Mouse (Mus musculus) midbrain, embryonic 10.5 days (tissue): Measurements from ENCODE around the gene Sh3kbp1. TPM values are rescaled to one million over a fixed set of nuclear protein-coding genes. Genes with fewer than 3 reads are reported as not detected.

Source experiments
- DNase-seq: peaks from one replicate; pipeline ENCODE4 v3.0.0-alpha.2; 2017; ENCODE audit warnings: low spot score
- H3K27ac ChIP-seq: fragments of 300-500 bp; sonication (generic); replicated peaks from 2 replicates; pipeline ENCODE4 v1.5.1; 2016; ENCODE audit warnings: mild to moderate bottlenecking
- H3K27me3 ChIP-seq: fragments of 300-500 bp; sonication (generic); 2 replicates; pipeline ENCODE4 v1.6.1; 2016; ENCODE audit warnings: low read depth, mild to moderate bottlenecking; ENCODE audit not compliant: poor library complexity, severe bottlenecking
- H3K36me3 ChIP-seq: fragments of 300-500 bp; sonication (generic); 2 replicates; pipeline ENCODE4 v1.6.1; 2016; ENCODE audit warnings: mild to moderate bottlenecking, moderate library complexity
- H3K4me1 ChIP-seq: fragments of 300-500 bp; sonication (generic); 2 replicates; pipeline ENCODE4 v1.6.1; 2016
- H3K4me3 ChIP-seq: fragments of 300-500 bp; sonication (generic); 2 replicates; pipeline ENCODE4 v1.5.1; 2016; ENCODE audit warnings: mild to moderate bottlenecking, moderate library complexity
- H3K9me3 ChIP-seq: fragments of 300-500 bp; sonication (generic); replicated peaks from 2 replicates; pipeline ENCODE4 v1.6.1; 2016; ENCODE audit warnings: mild to moderate bottlenecking
- WGBS: fragments of 180-500 bp; shearing (Covaris S2); methylation state at CpG from one replicate; pipeline ENCODE4 v1.1.7; 2016; 5-methylcytosine and 5-hydroxymethylcytosine counted together
- polyA plus RNA-seq: library from polyadenylated mRNA; unstranded; fragments of >200 nt; fragmentation: Nextera tagmentation; extraction: Ambion mirVana; gene quantifications from 2 replicates; pipeline ENCODE4 v1.2.1, GENCODE M21; 2016

Sh3kbp1 gene
- polyA plus RNA-seq, 1 experiment from 2014 or later = 21.1 TPM

GRCm38 (mm10) chrX:159831176-159831575, 204.1 kb downstream of the Sh3kbp1 start:
- peaks cover 6% of the 10 kb centered on the region for H3K4me1 ChIP-seq
- WGBS = 74% methylated on average over 2 of the region's 2 CpGs
- no peak for DNase-seq
- H3K4me3 ChIP-seq = no peak overlapping the region
- peaks cover 97% of the 10 kb centered on the region for H3K27me3 ChIP-seq
- no peak overlapping the region for H3K27ac ChIP-seq
- no peaks in the 10 kb centered on the region for H3K9me3 ChIP-seq
- H3K36me3 ChIP-seq = no peaks in the 10 kb centered on the region

GRCm38 (mm10) chrX:159835239-159835638, 208.2 kb downstream of the Sh3kbp1 start:
- Histone ChIP-seq H3K9me3 (no peaks in the 10 kb centered on the region), H3K4me3 (no peak overlapping the region), H3K4me1 (no peaks in the 10 kb centered on the region), H3K36me3 (no peaks in the 10 kb centered on the region), H3K27me3 (peaks cover 96% of the 10 kb centered on the region), H3K27ac (no peak overlapping the region)
- DNase-seq = no peak
- 89% methylated on average over 4 of the region's 4 CpGs for WGBS

- H3K27me3 ChIP-seq = peaks cover 96% of the 10 kb centered on the region
- H3K27ac ChIP-seq = no peak overlapping the region
- H3K9me3 ChIP-seq = no peaks in the 10 kb centered on the region
- DNase-seq = no peak
- H3K4me3 ChIP-seq = no peak overlapping the region
- WGBS = 75% methylated on average over 1 of the region's 1 CpGs
- H3K4me1 ChIP-seq = no peaks in the 10 kb centered on the region
- H3K36me3 ChIP-seq = no peaks in the 10 kb centered on the region
These were observed 210.3 kb downstream of the Sh3kbp1 start for GRCm38 (mm10) chrX:159837379-159837778.

- no peak overlapping the region for H3K4me3 ChIP-seq
- H3K9me3 ChIP-seq = no peaks in the 10 kb centered on the region
- H3K36me3 ChIP-seq = no peaks in the 10 kb centered on the region
- no peak for DNase-seq
- 94% methylated on average over 2 of the region's 2 CpGs for WGBS
- no peaks in the 10 kb centered on the region for H3K4me1 ChIP-seq
- H3K27me3 ChIP-seq = peaks cover 98% of the 10 kb centered on the region
- H3K27ac ChIP-seq = no peak overlapping the region
These were observed 212.7 kb downstream of the Sh3kbp1 start for GRCm38 (mm10) chrX:159839786-159840185.

GRCm38 (mm10) chrX:159840225-159840624, 213.2 kb downstream of the Sh3kbp1 start:
- no peaks in the 10 kb centered on the region for H3K36me3 ChIP-seq
- no peaks in the 10 kb centered on the region for H3K9me3 ChIP-seq
- H3K27ac ChIP-seq = no peak overlapping the region
- 68% methylated on average over 7 of the region's 7 CpGs for WGBS
- peaks cover 98% of the 10 kb centered on the region for H3K27me3 ChIP-seq
- no peaks in the 10 kb centered on the region for H3K4me1 ChIP-seq
- no peak for DNase-seq
- no peak overlapping the region for H3K4me3 ChIP-seq

GRCm38 (mm10) chrX:159850722-159851121, 223.7 kb downstream of the Sh3kbp1 start:
- no peaks in the 10 kb centered on the region for H3K4me1 ChIP-seq
- H3K9me3 ChIP-seq = no peaks in the 10 kb centered on the region
- DNase-seq = no peak
- WGBS = 90% methylated on average over 8 of the region's 8 CpGs
- H3K27ac ChIP-seq = no peak overlapping the region
- H3K27me3 ChIP-seq = peaks cover 68% of the 10 kb centered on the region
- H3K4me3 ChIP-seq = no peak overlapping the region
- no peaks in the 10 kb centered on the region for H3K36me3 ChIP-seq

GRCm38 (mm10) chrX:159856866-159857265, 229.8 kb downstream of the Sh3kbp1 start:
- H3K27ac ChIP-seq = no peak overlapping the region
- DNase-seq = no peak

GRCm38 (mm10) chrX:159858126-159858525, 231.1 kb downstream of the Sh3kbp1 start:
- H3K4me3 ChIP-seq = no peak overlapping the region
- H3K27ac ChIP-seq = no peak overlapping the region
- 70% methylated on average over 1 of the region's 1 CpGs for WGBS
- H3K9me3 ChIP-seq = no peaks in the 10 kb centered on the region
- no peaks in the 10 kb centered on the region for H3K4me1 ChIP-seq
- H3K36me3 ChIP-seq = no peaks in the 10 kb centered on the region
- peaks cover 98% of the 10 kb centered on the region for H3K27me3 ChIP-seq
- DNase-seq = no peak

More at GRCm38 (mm10) chrX:159856866-159857265, 229.8 kb downstream of the Sh3kbp1 start:
- H3K4me1 ChIP-seq = no peaks in the 10 kb centered on the region
- WGBS = 86% methylated on average over 1 of the region's 1 CpGs
- no peaks in the 10 kb centered on the region for H3K9me3 ChIP-seq
- peaks cover 98% of the 10 kb centered on the region for H3K27me3 ChIP-seq
- H3K4me3 ChIP-seq = no peak overlapping the region
- no peaks in the 10 kb centered on the region for H3K36me3 ChIP-seq

GRCm38 (mm10) chrX:159860841-159861530, 233.9 kb downstream of the Sh3kbp1 start:
- Histone ChIP-seq H3K4me1 (no peaks in the 10 kb centered on the region), H3K27me3 (peaks cover 98% of the 10 kb centered on the region), H3K36me3 (no peaks in the 10 kb centered on the region), H3K9me3 (no peaks in the 10 kb centered on the region), H3K27ac (no peak overlapping the region), H3K4me3 (no peak overlapping the region)
- WGBS = 80% methylated on average over 3 of the region's 3 CpGs
- DNase-seq = no peak

- Histone ChIP-seq H3K9me3 (no peaks in the 10 kb centered on the region), H3K36me3 (no peaks in the 10 kb centered on the region), H3K27ac (no peak overlapping the region), H3K4me1 (no peaks in the 10 kb centered on the region), H3K4me3 (no peak overlapping the region), H3K27me3 (peaks cover 99% of the 10 kb centered on the region)
- 78% methylated on average over 3 of the region's 3 CpGs for WGBS
- DNase-seq = no peak
These were observed 240.6 kb downstream of the Sh3kbp1 start for GRCm38 (mm10) chrX:159867660-159868059.

- Histone ChIP-seq H3K4me3 (no peak overlapping the region), H3K27me3 (peaks cover 99% of the 10 kb centered on the region), H3K4me1 (peaks cover 3% of the 10 kb centered on the region), H3K36me3 (no peaks in the 10 kb centered on the region), H3K27ac (no peak overlapping the region), H3K9me3 (no peaks in the 10 kb centered on the region)
- WGBS = 82% methylated on average over 2 of the region's 2 CpGs
- no peak for DNase-seq
These were observed 245.4 kb downstream of the Sh3kbp1 start for GRCm38 (mm10) chrX:159872521-159872920.

GRCm38 (mm10) chrX:159877770-159878169, 250.7 kb downstream of the Sh3kbp1 start:
- Histone ChIP-seq H3K4me1 (peaks cover 13% of the 10 kb centered on the region), H3K9me3 (no peaks in the 10 kb centered on the region), H3K27me3 (peaks cover 100% of the 10 kb centered on the region), H3K36me3 (no peaks in the 10 kb centered on the region), H3K27ac (no peak overlapping the region), H3K4me3 (no peak overlapping the region)
- no peak for DNase-seq
- WGBS = 62% methylated on average over 1 of the region's 1 CpGs

- Histone ChIP-seq H3K4me3 (no peak overlapping the region), H3K36me3 (no peaks in the 10 kb centered on the region), H3K27ac (no peak overlapping the region), H3K4me1 (peaks cover 20% of the 10 kb centered on the region), H3K27me3 (peaks cover 100% of the 10 kb centered on the region), H3K9me3 (no peaks in the 10 kb centered on the region)
- 67% methylated on average over 3 of the region's 3 CpGs for WGBS
- DNase-seq = no peak
These were observed 252.4 kb downstream of the Sh3kbp1 start for GRCm38 (mm10) chrX:159879455-159879854.
